Mouse (Mus musculus) adrenal gland, adult 10 weeks (tissue): Measurements from ENCODE around the gene Olfr787. TPM values are rescaled to one million over a fixed set of nuclear protein-coding genes. Genes with fewer than 3 reads are reported as not detected.

Source experiments
- polyA plus RNA-seq: library from polyadenylated mRNA; stranded (reverse); fragments of 350-450 nt; fragmentation: Illumina TruSeq; extraction: RNeasy Lipid Tissue Mini Kit (QIAGEN cat#74804); gene quantifications from one replicate; pipeline ENCODE4 v1.2.3, GENCODE M21; 2014; ENCODE audit warnings: low read depth, low replicate concordance

Olfr787 gene
- not detected for polyA plus RNA-seq

DNA sequence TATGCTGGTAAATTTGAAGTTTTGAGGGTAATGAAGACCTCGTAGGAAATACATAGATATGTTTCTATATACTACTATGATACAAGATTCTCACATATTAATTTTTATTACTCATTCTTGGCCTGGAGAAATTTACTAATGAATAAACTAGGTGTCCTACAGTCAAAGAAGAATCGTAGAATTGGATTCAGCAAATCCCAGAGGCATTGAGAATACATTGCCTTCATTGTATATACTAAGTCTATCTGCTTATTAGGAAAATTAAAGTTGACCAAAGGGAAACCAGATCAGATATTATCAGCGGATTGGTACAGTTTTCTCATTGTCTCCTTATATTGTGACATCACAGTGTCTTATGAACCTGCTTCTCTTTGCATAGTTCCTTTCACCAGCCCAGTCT is at the start of gene Olfr787:
Gene Olfr787 (plus strand): TSS at position 301 of the 400 bp plus-strand sequence.

DNA sequence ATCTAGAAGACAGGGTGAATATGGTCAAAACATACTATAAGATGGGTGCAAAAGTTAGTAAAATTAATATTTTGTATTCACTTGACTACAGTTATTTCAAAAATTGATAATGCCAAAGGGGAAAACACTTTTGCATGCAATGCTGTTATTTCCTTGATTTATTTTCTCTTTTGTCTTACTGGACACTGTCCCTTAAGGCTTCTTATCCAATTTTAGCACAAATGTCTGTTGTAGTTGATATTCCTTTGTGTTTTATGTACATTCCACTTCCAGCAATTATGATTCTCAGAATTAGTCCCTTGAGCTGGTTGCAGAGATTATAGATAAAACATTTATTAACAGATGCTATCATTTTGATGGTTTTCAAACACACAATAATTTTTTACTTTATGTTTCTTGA is 34.7 kb upstream of the Olfr787 start, which contains the start of gene Olfr786:
Gene Olfr786 (plus strand): TSS at position 301 of the 400 bp plus-strand sequence.

DNA sequence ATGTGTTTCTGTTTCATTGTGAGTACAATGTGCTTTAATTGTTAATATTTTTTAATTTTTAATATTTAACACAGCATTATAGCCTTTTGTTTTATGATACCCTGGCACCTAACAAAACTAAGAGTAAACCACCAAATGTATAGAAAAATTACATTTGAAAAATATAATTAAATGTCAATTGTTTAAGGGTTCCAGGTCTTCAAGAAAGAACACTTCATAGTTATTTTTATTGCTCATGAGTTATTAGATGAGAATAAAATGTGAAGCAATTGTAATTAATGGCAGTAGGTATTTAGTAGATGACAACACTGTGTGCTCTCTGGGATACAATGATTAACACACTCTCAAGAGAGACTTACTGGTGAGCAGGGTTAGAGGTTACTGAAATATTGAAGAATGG is 9.0 kb downstream of the Olfr787 start, which contains the start of gene Olfr788:
Gene Olfr788 (plus strand): TSS at position 301 of the 400 bp plus-strand sequence.

DNA sequence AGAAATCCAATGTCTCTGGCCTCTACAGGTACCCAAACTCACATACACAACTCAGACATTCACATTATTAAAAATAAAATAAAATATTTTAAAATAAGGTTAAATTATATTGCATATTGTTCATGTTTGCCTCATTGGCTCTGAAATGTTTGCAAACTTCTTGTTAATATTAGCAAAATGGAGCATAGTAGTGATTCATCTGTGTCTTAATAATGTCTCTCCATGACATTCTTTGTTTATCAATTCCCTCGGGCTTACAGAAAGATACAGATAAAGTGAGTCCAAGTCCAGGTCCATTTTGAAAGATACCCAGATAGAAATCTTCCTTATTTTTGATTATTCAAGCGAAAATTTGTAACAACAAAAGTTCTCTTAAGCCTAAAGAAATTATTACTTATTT is 22.8 kb downstream of the Olfr787 start, which contains the start of gene Olfr789:
Gene Olfr789 (plus strand): TSS at position 301 of the 400 bp plus-strand sequence.

DNA sequence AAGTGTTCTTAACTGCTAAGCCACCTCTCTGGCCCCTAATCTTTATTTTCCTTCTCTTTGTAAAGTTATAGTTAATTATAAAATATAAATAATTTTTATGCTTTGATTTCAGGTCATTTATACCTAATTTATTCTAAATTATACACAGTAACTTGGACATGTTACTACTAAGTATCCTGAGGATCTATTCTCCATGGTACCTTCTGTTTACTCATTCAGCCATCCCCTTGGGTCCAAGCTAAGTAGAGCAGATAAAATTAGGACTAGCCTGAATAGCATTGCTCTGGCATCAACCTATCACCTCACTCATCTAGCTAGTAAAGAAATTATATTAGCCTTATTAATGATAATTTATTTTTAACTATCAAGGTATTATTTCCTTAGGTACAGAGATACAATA is 36.5 kb downstream of the Olfr787 start, which contains the start of gene Olfr790:
Gene Olfr790 (plus strand): TSS at position 301 of the 400 bp plus-strand sequence.

Other genes starting within 250 kb of the Olfr787 start
- not detected for gene Olfr774, start 225.7 kb upstream of the Olfr787 start, polyA plus RNA-seq
- not detected for gene Olfr775, start 213.4 kb upstream of the Olfr787 start, polyA plus RNA-seq
- not detected for gene Olfr776, start 202.7 kb upstream of the Olfr787 start, polyA plus RNA-seq
- gene Olfr777, start 190.4 kb upstream of the Olfr787 start, polyA plus RNA-seq, result not detected
- not detected for gene Olfr780, start 143.7 kb upstream of the Olfr787 start, polyA plus RNA-seq
- not detected for gene Olfr781, start 133.0 kb upstream of the Olfr787 start, polyA plus RNA-seq
- gene Olfr782, start 113.0 kb upstream of the Olfr787 start, polyA plus RNA-seq, result not detected
- not detected for gene Olfr784, start 77.8 kb upstream of the Olfr787 start, polyA plus RNA-seq
- gene Olfr785, start 56.4 kb upstream of the Olfr787 start, polyA plus RNA-seq, result not detected
- gene Olfr786, start 34.6 kb upstream of the Olfr787 start, polyA plus RNA-seq, result not detected
- not detected for gene Olfr788, start 9.1 kb downstream of the Olfr787 start, polyA plus RNA-seq
- gene Olfr789, start 22.9 kb downstream of the Olfr787 start, polyA plus RNA-seq, result not detected
- not detected for gene Olfr790, start 36.6 kb downstream of the Olfr787 start, polyA plus RNA-seq
- gene Olfr791, start 59.9 kb downstream of the Olfr787 start, polyA plus RNA-seq, result not detected
- gene Olfr792, start 77.3 kb downstream of the Olfr787 start, polyA plus RNA-seq, result not detected
- not detected for gene Olfr794, start 105.8 kb downstream of the Olfr787 start, polyA plus RNA-seq
- not detected for gene Olfr796, start 150.7 kb downstream of the Olfr787 start, polyA plus RNA-seq
- not detected for gene Olfr798, start 166.1 kb downstream of the Olfr787 start, polyA plus RNA-seq
- gene Olfr799, start 175.6 kb downstream of the Olfr787 start, polyA plus RNA-seq, result not detected
- gene Olfr800, start 195.8 kb downstream of the Olfr787 start, polyA plus RNA-seq, result not detected
- gene Olfr801, start 212.0 kb downstream of the Olfr787 start, polyA plus RNA-seq, result not detected
- gene Olfr802, start 226.3 kb downstream of the Olfr787 start, polyA plus RNA-seq, result not detected
- not detected for gene Olfr803, start 232.4 kb downstream of the Olfr787 start, polyA plus RNA-seq
- not detected for gene Olfr804, start 241.3 kb downstream of the Olfr787 start, polyA plus RNA-seq